Mouse (Mus musculus): ENCODE measurements at regions not wholly inside any gene's neighbourhood (a gene's known extent, or its start where the extent isn't known, plus 50 kb on each side); places are given as distances from the start of the nearest gene placed in this dataset.

- H3K4me1 ChIP-seq (ENCODE audit: control insufficient read depth, insufficient read depth, insufficient read length), result no peaks in the 10 kb centered on the region
- H3K27me3 ChIP-seq (ENCODE audit: control insufficient read depth, insufficient read depth, low read length), result no peaks in the 10 kb centered on the region
- H3K27ac ChIP-seq (ENCODE audit: insufficient read depth, low read length), result no peak overlapping the region
- WGBS, result 81% methylated on average over 3 of the region's 3 CpGs
- H3K4me3 ChIP-seq (ENCODE audit: extremely low read depth, insufficient read depth, insufficient read length), result no peak overlapping the region
- TF ChIP-seq CTCF (IDR thresholded peaks at IDR 0.05; ENCODE audit: extremely low read depth, insufficient read depth, insufficient read length, insufficient replicate concordance), result no peak
- TF ChIP-seq POLR2A (IDR thresholded peaks at IDR 0.05; ENCODE audit: low read depth, low read length), result no peak
- no peak for DNase-seq (ENCODE audit: low read depth in 1 of 2, low spot score in 2 of 2)
- H3K36me3 ChIP-seq (ENCODE audit: control insufficient read depth, insufficient read depth, low read length), result no peaks in the 10 kb centered on the region
Observed at GRCm38 (mm10) chr15:63100093-63100492, 744.9 kb downstream of the Gsdmc2 start.

- Histone ChIP-seq H3K27me3 (ENCODE audit: control insufficient read depth, insufficient read depth, low read length) (no peaks in the 10 kb centered on the region), H3K4me1 (ENCODE audit: control insufficient read depth, insufficient read depth, insufficient read length) (no peaks in the 10 kb centered on the region), H3K4me3 (ENCODE audit: extremely low read depth, insufficient read depth, insufficient read length) (no peak overlapping the region), H3K27ac (ENCODE audit: insufficient read depth, low read length) (no peak overlapping the region), H3K36me3 (ENCODE audit: control insufficient read depth, insufficient read depth, low read length) (no peaks in the 10 kb centered on the region)
- TF ChIP-seq POLR2A (IDR thresholded peaks at IDR 0.05; ENCODE audit: low read depth, low read length), result no peak
- TF ChIP-seq CTCF (IDR thresholded peaks at IDR 0.05; ENCODE audit: extremely low read depth, insufficient read depth, insufficient read length, insufficient replicate concordance), result no peak
- DNase-seq (ENCODE audit: low read depth in 1 of 2, low spot score in 2 of 2), result no peak
Observed at GRCm38 (mm10) chr15:63081972-63082371, 763.0 kb downstream of the Gsdmc2 start.

GRCm38 (mm10) chr15:63079825-63080224 is 765.2 kb downstream of the Gsdmc2 start:
- no peak overlapping the region for H3K4me3 ChIP-seq (ENCODE audit: extremely low read depth, insufficient read depth, insufficient read length)
- WGBS, result 92% methylated on average over 4 of the region's 4 CpGs
- no peak overlapping the region for H3K27ac ChIP-seq (ENCODE audit: insufficient read depth, low read length)
- no peak for DNase-seq (ENCODE audit: low read depth in 1 of 2, low spot score in 2 of 2)
- H3K36me3 ChIP-seq (ENCODE audit: control insufficient read depth, insufficient read depth, low read length), result no peaks in the 10 kb centered on the region
- H3K27me3 ChIP-seq (ENCODE audit: control insufficient read depth, insufficient read depth, low read length), result no peaks in the 10 kb centered on the region
- no peak for TF ChIP-seq CTCF (IDR thresholded peaks at IDR 0.05; ENCODE audit: extremely low read depth, insufficient read depth, insufficient read length, insufficient replicate concordance)
- TF ChIP-seq POLR2A (IDR thresholded peaks at IDR 0.05; ENCODE audit: low read depth, low read length), result no peak
- H3K4me1 ChIP-seq (ENCODE audit: control insufficient read depth, insufficient read depth, insufficient read length), result no peaks in the 10 kb centered on the region

GRCm38 (mm10) chr15:63071921-63072320 is 773.1 kb downstream of the Gsdmc2 start:
- no peak for DNase-seq (ENCODE audit: low read depth in 1 of 2, low spot score in 2 of 2)
- H3K36me3 ChIP-seq (ENCODE audit: control insufficient read depth, insufficient read depth, low read length), result no peaks in the 10 kb centered on the region
- no peaks in the 10 kb centered on the region for H3K4me1 ChIP-seq (ENCODE audit: control insufficient read depth, insufficient read depth, insufficient read length)
- H3K27me3 ChIP-seq (ENCODE audit: control insufficient read depth, insufficient read depth, low read length), result no peaks in the 10 kb centered on the region
- no peak for TF ChIP-seq CTCF (IDR thresholded peaks at IDR 0.05; ENCODE audit: extremely low read depth, insufficient read depth, insufficient read length, insufficient replicate concordance)
- TF ChIP-seq POLR2A (IDR thresholded peaks at IDR 0.05; ENCODE audit: low read depth, low read length), result no peak
- 82% methylated on average over 4 of the region's 4 CpGs for WGBS
- H3K27ac ChIP-seq (ENCODE audit: insufficient read depth, low read length), result no peak overlapping the region
- no peak overlapping the region for H3K4me3 ChIP-seq (ENCODE audit: extremely low read depth, insufficient read depth, insufficient read length)

- Histone ChIP-seq H3K27me3 (ENCODE audit: control insufficient read depth, insufficient read depth, low read length) (no peaks in the 10 kb centered on the region), H3K27ac (ENCODE audit: insufficient read depth, low read length) (no peak overlapping the region), H3K4me1 (ENCODE audit: control insufficient read depth, insufficient read depth, insufficient read length) (no peaks in the 10 kb centered on the region), H3K36me3 (ENCODE audit: control insufficient read depth, insufficient read depth, low read length) (no peaks in the 10 kb centered on the region), H3K4me3 (ENCODE audit: extremely low read depth, insufficient read depth, insufficient read length) (no peak overlapping the region)
- TF ChIP-seq CTCF (IDR thresholded peaks at IDR 0.05; ENCODE audit: extremely low read depth, insufficient read depth, insufficient read length, insufficient replicate concordance), result no peak
- no peak for TF ChIP-seq POLR2A (IDR thresholded peaks at IDR 0.05; ENCODE audit: low read depth, low read length)
- 89% methylated on average over 3 of the region's 3 CpGs for WGBS
- DNase-seq (ENCODE audit: low read depth in 1 of 2, low spot score in 2 of 2), result no peak
Observed at GRCm38 (mm10) chr15:63067126-63067525, 777.9 kb downstream of the Gsdmc2 start.

GRCm38 (mm10) chr15:63066020-63066439 is 778.9 kb downstream of the Gsdmc2 start:
- H3K27me3 ChIP-seq (ENCODE audit: control insufficient read depth, insufficient read depth, low read length), result no peaks in the 10 kb centered on the region
- TF ChIP-seq CTCF (IDR thresholded peaks at IDR 0.05; ENCODE audit: extremely low read depth, insufficient read depth, insufficient read length, insufficient replicate concordance), result no peak
- TF ChIP-seq POLR2A (IDR thresholded peaks at IDR 0.05; ENCODE audit: low read depth, low read length), result no peak
- no peak for DNase-seq (ENCODE audit: low read depth in 1 of 2, low spot score in 2 of 2)
- no peak overlapping the region for H3K4me3 ChIP-seq (ENCODE audit: extremely low read depth, insufficient read depth, insufficient read length)
- 89% methylated on average over 2 of the region's 2 CpGs for WGBS
- H3K4me1 ChIP-seq (ENCODE audit: control insufficient read depth, insufficient read depth, insufficient read length), result no peaks in the 10 kb centered on the region
- H3K36me3 ChIP-seq (ENCODE audit: control insufficient read depth, insufficient read depth, low read length), result no peaks in the 10 kb centered on the region
- H3K27ac ChIP-seq (ENCODE audit: insufficient read depth, low read length), result no peak overlapping the region

GRCm38 (mm10) chr15:63061891-63062290 is 783.1 kb downstream of the Gsdmc2 start:
- Histone ChIP-seq H3K4me3 (ENCODE audit: extremely low read depth, insufficient read depth, insufficient read length) (no peak overlapping the region), H3K27me3 (ENCODE audit: control insufficient read depth, insufficient read depth, low read length) (no peaks in the 10 kb centered on the region), H3K27ac (ENCODE audit: insufficient read depth, low read length) (no peak overlapping the region), H3K36me3 (ENCODE audit: control insufficient read depth, insufficient read depth, low read length) (no peaks in the 10 kb centered on the region), H3K4me1 (ENCODE audit: control insufficient read depth, insufficient read depth, insufficient read length) (no peaks in the 10 kb centered on the region)
- WGBS, result 85% methylated on average over 3 of the region's 3 CpGs
- no peak for DNase-seq (ENCODE audit: low read depth in 1 of 2, low spot score in 2 of 2)
- TF ChIP-seq POLR2A (IDR thresholded peaks at IDR 0.05; ENCODE audit: low read depth, low read length), result no peak
- no peak for TF ChIP-seq CTCF (IDR thresholded peaks at IDR 0.05; ENCODE audit: extremely low read depth, insufficient read depth, insufficient read length, insufficient replicate concordance)

All from spleen, adult 2 months (tissue).